Mouse (Mus musculus) layer of hippocampus, postnatal 25 days (tissue): ENCODE data around the gene Hs3st6. TPM values are rescaled to one million over a fixed set of nuclear protein-coding genes. Genes with fewer than 3 reads are reported as not detected.
A peak's percentile ranks its signal among the peaks of the same experiment; 100 is the strongest.

Experiments
- DNase-seq, 2 experiments: peaks; one replicate each; pipeline ENCODE4 v3.0.0; 2022; ENCODE audit warnings: mixed read lengths in 2 of 2, low spot score in 1 of 2; ENCODE audit errors: extremely low spot score in 1 of 2
- total RNA-seq, 2 experiments: library from RNA; stranded (reverse); gene quantifications; 2 replicates each; pipeline ENCODE4 v1.2.3; 2021

The Hs3st6 gene
- total RNA-seq, 2 experiments from 2014 or later, result 0.26 to 0.37 TPM

DNA sequence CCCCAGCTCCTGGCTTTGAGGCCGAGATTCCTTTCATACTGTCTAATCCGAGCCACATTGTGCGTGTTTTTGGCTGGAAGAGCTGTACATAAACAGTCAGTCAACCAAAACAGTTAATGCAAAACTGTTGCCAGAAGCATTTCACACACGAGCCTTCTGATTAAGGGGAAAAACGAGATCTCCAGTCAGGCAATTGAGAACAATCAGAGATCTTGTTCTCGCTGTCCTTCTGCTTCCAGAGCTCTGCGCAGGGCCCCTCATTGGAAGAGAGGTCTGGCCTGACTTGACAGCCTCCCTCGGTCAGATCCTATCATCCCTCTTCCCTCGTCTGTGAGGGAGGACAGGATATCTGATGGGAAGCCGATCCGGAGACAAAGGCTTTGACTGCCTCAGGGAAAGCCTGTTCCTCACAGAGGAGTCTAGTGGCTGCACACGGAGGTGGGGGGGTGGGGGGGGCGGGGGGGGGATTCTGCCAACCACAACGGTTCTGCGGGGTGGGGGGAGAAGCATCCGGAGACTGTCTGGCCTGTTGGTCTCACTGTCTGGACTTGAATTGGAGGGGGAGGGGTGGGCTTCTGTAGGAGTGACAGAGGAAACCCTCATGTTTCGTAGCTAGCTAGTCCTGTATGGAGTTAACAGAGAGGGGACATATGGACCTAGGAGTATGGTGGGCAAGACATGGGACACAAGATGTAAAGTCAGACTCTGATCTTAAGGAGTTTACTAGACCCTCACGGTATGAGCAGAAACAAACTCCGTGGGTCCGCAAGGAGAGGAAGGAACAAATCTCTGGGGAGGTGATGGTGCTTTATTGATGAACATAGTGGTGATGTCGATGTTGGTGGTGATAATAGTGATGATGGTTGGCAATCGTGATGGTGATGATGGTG is 12.5 kb downstream of the Hs3st6 start:
- no peak for DNase-seq

DNA sequence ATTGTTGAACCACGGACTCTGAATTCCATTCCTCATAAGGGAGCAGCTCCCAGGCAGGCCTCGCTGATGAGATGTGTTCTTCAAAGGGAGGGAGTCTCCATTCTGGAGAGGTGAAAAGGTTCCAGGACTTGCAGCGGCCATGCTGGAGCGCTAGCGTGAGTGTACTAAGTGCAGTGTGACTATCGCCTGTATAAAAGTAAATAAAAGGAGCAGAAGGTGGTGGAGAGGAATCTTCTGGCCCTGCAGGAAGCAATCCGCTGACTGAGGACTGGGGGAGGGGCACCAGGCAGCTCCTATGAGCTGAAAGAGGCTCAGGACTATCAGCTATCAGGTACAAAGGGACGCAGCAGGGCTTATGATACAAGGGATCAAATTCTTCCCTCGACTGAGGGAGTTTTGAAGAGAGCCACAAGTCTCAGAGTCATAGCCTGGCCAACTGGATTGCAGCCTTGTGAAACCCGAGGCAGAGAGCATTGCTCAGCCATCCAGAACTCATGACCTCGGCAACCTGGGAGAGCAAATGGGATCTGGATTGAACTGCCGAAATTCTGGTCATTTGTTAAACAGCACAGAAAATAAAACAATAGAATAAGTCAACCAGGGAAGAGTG is 13.6 kb downstream of the Hs3st6 start:
- no peak for DNase-seq

DNA sequence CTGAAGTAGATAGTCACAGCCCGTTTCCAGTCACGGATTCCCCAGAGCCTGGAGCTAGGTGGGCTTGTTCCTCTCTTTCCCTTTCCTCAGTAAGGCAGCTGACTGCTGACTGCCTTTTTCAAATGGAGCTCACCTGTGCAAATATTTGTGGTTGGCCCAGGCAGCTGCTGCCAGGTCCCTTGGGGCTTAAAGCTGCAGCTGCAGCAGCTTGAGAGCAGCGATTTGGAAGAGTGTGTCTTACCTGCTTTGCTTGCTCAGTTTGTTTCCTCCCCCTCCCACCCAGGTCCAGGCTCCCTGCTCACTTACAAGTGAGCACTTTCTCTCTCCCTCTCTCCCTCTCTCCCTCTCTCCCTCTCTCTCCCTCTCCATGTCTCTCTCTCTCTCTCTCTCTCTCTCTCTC is 16.4 kb downstream of the Hs3st6 start:
- DNase-seq, result no peak

DNA sequence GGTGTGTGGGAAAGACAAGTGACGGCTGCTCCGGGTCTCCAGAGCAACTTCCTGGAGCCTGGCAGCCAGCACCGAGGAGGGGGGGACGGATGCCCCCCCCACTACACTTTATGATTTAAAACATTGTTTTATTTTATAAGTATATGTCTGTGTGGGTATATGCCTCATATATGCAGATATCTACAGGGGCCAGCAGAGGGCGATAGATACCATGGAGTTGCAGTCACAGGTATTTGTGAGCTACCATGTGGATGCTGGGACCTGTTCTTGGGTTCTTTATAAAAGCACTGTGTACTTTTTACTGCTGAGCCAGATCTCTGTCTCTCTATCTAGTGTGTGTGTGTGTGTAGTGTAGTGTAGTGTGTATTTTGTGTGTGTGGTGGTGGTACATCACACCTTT is 20.5 kb downstream of the Hs3st6 start:
- no peak for DNase-seq

DNA sequence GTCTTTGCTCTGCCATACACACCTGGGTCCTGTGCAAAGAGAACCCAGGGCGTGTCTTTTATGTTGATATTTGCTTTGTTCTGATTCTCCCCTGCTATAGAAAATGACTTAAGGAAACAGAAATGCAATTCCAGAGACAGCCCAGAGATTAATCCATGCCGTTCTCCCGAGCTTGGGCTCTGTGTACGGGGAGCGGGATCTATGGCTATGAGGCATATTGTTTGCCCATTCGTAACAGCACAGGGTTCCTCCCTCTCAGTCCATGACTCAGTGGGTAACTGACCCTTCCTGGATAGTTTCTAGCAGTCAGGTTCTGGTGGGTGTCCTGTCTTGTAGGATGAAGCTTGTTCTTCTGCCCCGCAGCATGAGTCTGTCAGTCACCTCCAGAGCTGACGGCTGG is 22.4 kb downstream of the Hs3st6 start:
- no peak for DNase-seq

DNA sequence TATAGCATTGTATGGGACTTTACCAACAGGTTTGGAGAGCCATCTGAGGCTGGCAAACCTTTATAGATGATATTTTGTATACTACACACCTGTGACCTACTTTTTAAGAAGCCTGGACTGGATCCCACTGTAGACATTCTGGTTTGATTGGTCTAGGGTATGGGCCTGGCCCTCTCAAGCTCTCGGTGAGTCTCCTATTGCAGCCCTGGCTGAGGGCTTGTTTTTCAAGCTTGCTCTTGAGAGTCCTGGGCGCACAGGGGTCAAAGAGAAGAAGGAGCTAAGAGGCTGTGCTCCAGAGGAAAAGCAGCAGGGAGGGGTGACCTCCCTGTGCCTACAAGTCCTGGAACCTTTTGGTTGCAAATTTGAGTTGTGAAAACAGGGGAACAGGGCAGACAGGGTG is 24.3 kb downstream of the Hs3st6 start:
- no peak for DNase-seq

DNA sequence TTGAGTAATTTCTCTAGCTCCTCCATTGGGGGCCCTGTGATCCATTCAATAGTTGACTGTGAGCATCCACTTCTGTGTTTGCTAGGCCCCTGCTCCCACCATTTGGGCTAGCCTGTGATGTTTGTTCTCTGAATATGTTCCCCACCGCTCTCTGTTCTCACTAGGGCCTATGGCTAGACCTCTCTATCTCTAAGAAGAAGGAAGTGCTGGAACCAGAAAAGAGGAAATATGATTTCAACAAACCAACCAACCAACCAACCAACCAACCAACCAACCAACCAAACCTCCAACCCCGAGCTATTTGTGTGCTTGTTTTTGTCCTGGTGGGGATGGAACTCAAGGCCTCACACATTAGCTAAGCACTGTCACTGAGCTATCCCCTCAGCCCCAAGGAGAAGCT is 28.0 kb downstream of the Hs3st6 start:
- DNase-seq, result no peak

DNA sequence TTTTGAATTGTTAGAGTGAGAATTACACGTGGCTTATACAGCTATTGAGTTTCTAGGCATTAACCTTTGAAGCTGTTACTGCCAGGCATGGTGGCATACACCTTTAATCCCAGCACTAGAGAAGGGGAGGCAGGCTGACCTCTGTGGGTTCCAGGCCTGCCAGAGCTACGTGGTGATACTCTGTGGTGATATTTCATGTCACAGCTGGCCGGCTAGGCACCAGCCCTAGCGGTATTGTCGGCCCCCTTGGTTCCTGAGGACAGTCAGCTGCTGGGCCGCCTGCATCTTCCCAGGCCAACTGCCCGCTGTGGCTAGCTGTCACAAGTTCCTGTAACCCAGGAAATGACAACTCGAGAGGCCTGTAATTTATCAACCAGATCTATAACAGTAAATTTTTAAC is 39.4 kb downstream of the Hs3st6 start:
- no peak for DNase-seq

DNA sequence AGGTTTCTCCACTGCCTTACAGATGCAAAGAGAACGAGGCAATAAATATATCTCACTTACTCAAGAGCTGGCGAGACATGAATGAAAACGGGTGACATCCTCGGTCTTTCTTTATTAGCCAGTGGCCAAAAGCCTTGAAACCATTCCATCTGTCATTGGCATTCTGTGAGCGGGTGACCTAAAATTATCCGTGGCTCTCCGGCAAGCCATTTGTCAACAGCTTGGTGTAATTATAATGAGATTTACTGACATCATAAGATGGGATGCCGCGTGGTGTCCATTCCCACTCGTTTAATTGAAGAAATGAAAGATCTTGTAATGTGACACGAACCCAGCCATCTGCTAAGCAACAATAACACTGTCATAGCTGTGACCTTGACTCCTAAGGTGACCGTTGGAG is 42.0 kb downstream of the Hs3st6 start:
- DNase-seq, result no peak

DNA sequence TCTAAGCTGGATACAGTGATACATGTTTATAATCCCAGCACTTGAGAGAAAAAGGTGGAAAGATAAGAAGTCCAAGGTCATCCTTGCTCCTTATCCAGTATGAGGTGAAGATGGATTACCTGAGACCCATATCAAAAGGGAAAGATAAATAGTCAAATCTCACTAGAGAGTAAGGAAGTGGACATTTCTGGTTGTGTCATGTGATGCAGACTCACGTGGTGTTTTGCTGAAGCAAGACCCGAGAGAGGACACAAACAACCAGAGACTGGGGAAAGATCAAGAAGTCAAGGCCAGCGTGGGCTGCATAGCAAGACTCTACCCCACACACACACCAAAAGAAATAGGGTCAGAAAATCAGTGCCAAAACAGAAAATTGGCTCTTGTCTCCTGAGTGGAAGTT is 44.2 kb downstream of the Hs3st6 start:
- DNase-seq, result no peak

DNA sequence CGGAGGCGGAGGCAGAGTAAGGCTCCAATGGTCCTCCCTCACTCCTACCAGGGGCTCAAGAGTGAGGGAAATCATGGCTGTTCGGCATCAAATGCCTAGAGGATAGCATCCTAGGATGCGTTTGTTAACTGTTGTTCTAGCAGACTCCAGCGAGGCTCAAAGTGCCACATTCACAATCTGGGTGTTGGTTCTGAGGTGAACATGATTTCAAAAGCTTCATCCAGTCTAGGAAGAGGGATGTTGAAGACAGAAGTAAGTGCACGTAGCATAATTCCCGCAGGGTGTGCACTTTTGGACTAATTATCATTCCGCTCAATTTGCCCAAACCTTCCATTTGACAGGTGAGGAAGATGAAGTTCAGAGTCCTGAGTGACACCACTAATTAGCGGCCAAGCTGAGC is 45.4 kb downstream of the Hs3st6 start:
- DNase-seq, result no peak

DNA sequence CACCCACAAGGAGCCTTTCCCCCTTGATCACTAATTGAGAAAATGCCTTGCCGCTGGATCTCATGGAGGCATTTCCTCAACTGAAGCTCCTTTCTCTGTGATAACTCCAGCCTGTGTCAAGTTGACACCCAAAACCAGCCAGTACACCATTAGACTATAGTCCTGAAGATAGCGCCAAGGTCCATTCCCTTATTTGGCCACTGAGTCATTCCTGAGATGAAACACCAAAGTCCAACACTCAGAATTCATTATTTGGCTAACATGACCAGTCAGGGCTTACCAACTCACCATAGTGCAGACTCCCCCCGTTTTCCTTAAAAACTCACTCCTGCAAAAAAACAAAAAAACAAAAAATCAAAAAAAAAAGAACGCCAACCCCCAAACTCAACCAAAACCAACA is 46.7 kb downstream of the Hs3st6 start:
- no peak for DNase-seq

DNA sequence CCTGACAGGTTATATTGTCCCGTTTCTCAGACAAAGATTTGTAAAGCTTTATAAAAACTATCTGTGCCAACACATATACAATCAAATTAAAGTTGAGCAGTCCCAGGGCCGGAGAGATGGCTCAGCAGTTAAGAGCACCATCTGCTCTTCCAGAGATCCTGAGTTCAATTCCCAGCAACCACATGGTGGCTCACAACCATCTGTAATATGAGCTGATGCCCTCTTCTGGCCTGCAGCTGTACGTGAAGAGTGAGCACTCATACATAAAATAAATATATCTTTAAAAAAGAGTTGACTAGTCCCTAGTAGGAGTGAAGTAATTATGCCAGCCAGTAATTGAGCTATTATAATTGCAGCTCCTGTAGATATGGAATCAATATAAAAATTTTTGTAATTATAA is 47.7 kb downstream of the Hs3st6 start:
- no peak for DNase-seq

DNA sequence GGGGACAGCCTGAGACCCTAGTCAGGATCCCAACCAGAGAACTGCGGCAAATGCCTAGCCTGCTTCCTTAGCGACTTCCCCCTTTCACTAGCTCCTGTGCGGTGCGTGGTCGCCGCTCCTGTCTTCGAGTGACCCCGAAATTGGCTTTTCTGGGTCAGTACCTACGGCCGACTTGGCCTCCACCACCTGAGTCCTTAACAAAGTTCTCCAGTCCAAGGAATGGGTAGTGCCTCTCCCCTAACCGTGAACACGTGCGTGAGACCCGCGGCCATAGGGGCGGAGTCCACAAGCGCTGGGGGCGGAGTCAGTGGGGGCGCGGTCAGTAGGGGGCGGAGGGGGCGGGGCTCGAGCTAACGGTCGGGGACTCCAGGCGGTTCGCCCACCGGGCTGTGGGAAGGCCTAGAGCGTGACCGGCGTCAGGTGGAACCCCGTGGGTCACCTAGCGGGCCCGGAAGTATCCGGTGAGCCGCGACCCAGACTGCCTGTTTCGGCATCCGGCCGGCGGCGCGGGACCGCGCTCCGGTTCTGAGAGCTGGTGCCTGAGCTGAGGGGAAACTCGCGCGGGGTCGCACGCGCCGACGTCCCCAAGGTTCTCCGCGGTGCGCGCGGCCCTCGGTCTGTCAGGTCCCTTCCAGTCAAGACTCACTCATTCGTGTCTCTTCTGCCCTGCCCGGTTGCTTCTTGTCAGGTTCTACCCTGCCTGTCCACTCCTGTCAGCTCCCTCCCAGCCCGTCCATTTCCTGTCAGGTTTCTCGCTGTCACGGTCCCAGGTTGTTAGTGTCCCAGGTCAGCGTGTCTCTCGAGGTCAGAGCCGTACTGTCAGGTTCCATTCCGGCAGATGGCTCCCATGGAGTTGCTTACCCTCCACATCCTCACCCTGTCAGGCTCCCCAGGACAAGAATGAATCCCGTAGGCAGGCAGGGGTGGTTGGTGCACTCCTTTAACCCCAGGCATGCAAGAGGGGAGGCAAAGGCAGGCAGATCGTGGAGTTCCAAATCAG is 51.5 kb downstream of the Hs3st6 start, which contains the start of gene Meiob:
Gene Meiob (plus strand): TSS at position 338 of the 1,000 bp plus-strand sequence.
- peak; percentile 11 to 18 for DNase-seq

Other genes starting within 250 kb of the Hs3st6 start
- gene Traf7, start 225.1 kb upstream of the Hs3st6 start, total RNA-seq, result 10 to 100 TPM; 69.9 to 88.9 TPM
- 10 to 100 TPM; 65.1 to 72.1 TPM for gene Rab26, start 218.8 kb upstream of the Hs3st6 start, total RNA-seq
- 10 to 100 TPM; 68.9 to 89.9 TPM for gene Pkd1, start 203.2 kb upstream of the Hs3st6 start, total RNA-seq
- gene Tsc2, start 120.4 kb upstream of the Hs3st6 start, total RNA-seq, result 100 to 1,000 TPM; 150 to 186 TPM
- 1 to 10 TPM; 3.3 to 4.7 TPM for gene Nthl1, start 120.3 kb upstream of the Hs3st6 start, total RNA-seq
- 10 to 100 TPM; 45.1 to 50.0 TPM for gene Slc9a3r2, start 102.7 kb upstream of the Hs3st6 start, total RNA-seq
- 1 to 10 TPM; 2.1 to 2.9 TPM for gene Npw, start 94.5 kb upstream of the Hs3st6 start, total RNA-seq
- 10 to 100 TPM; 36.9 to 40.0 TPM for gene Zfp598, start 83.3 kb upstream of the Hs3st6 start, total RNA-seq
- gene Syngr3, start 63.0 kb upstream of the Hs3st6 start, total RNA-seq, result 100 to 1,000 TPM; 160 to 178 TPM
- gene Gfer, start 56.8 kb upstream of the Hs3st6 start, total RNA-seq, result 10 to 100 TPM; 18.6 to 19.2 TPM
- gene Noxo1, start 56.8 kb upstream of the Hs3st6 start, total RNA-seq, result 1 to 10 TPM; 2.7 to 3.0 TPM
- 10 to 100 TPM; 27.7 to 29.8 TPM for gene Tbl3, start 45.3 kb upstream of the Hs3st6 start, total RNA-seq
- gene Rnf151, start 34.9 kb upstream of the Hs3st6 start, total RNA-seq, result not detected
- 100 to 1,000 TPM; 352 to 392 TPM for gene Rps2, start 34.9 kb upstream of the Hs3st6 start, total RNA-seq
- gene Ndufb10, start 28.5 kb upstream of the Hs3st6 start, total RNA-seq, result 100 to 1,000 TPM; 201 to 234 TPM
- gene Rpl3l, start 25.2 kb upstream of the Hs3st6 start, total RNA-seq, result under 1 TPM in 1 of 2 experiments, not detected in 1; 0.20 TPM
- 10 to 100 TPM; 40.5 to 46.2 TPM for gene Msrb1, start 16.3 kb upstream of the Hs3st6 start, total RNA-seq
- not detected for gene Meiob, start 51.3 kb downstream of the Hs3st6 start, total RNA-seq
- 100 to 1,000 TPM; 127 to 136 TPM for gene Hagh, start 87.2 kb downstream of the Hs3st6 start, total RNA-seq
- 10 to 100 TPM; 19.8 to 20.6 TPM for gene Fahd1, start 97.4 kb downstream of the Hs3st6 start, total RNA-seq
- not detected for gene Igfals, start 113.0 kb downstream of the Hs3st6 start, total RNA-seq
- gene Nubp2, start 133.4 kb downstream of the Hs3st6 start, total RNA-seq, result 10 to 100 TPM; 33.5 to 38.1 TPM
- gene Spsb3, start 133.7 kb downstream of the Hs3st6 start, total RNA-seq, result 10 to 100 TPM; 41.5 to 48.9 TPM
- 10 to 100 TPM; 54.0 to 69.1 TPM for gene Eme2, start 142.1 kb downstream of the Hs3st6 start, total RNA-seq
- gene Mrps34, start 142.1 kb downstream of the Hs3st6 start, total RNA-seq, result 10 to 100 TPM; 74.3 to 78.9 TPM
- 10 to 100 TPM; 54.8 to 61.5 TPM for gene Nme3, start 143.5 kb downstream of the Hs3st6 start, total RNA-seq
- 100 to 1,000 TPM; 367 to 401 TPM for gene Mapk8ip3, start 184.0 kb downstream of the Hs3st6 start, total RNA-seq
- 1 to 10 TPM; 5.5 to 5.6 TPM for gene Jpt2, start 207.7 kb downstream of the Hs3st6 start, total RNA-seq